Mouse (Mus musculus) cortical plate, adult 2 months (tissue): Measurements from ENCODE around the gene Chml. TPM values are rescaled to one million over a fixed set of nuclear protein-coding genes. Genes with fewer than 3 reads are reported as not detected.

Experiments used
- H3K27ac ChIP-seq: fragments of 200-500 bp; 2 replicates; pipeline ENCODE4 v1.5.1; 2012; ENCODE audit warnings: low read length, control low read depth, inconsistent platforms; ENCODE audit not compliant: insufficient read depth
- H3K4me1 ChIP-seq: fragments of 200-500 bp; 2 replicates; pipeline ENCODE4 v1.6.1; 2011; ENCODE audit warnings: low read length; ENCODE audit not compliant: control insufficient read depth, insufficient read depth
- H3K4me3 ChIP-seq: fragments of 200-500 bp; 2 replicates; pipeline ENCODE4 v1.5.1; 2011; ENCODE audit warnings: mild to moderate bottlenecking, low read length, control low read depth; ENCODE audit not compliant: insufficient read depth
- CTCF ChIP-seq: fragments of 200-500 bp; IDR thresholded peaks from 2 replicates; pipeline ENCODE4 v1.5.1; 2011; ENCODE audit warnings: mild to moderate bottlenecking, control low read depth, low read length; ENCODE audit not compliant: insufficient read depth; ENCODE audit errors: extremely low read depth
- POLR2A ChIP-seq: fragments of 200-500 bp; IDR thresholded peaks from 2 replicates; pipeline ENCODE4 v1.6.1; 2011; ENCODE audit warnings: mild to moderate bottlenecking, low read length, control low read depth; ENCODE audit not compliant: insufficient read depth; ENCODE audit errors: extremely low read depth
- polyA plus RNA-seq: library from polyadenylated mRNA; depleted of rRNA; stranded (reverse); fragments of >200 nt; gene quantifications from 2 replicates; pipeline ENCODE4 v1.2.3, GENCODE M21; 2012; rRNA removed

The Chml gene
- 3.4 and 3.5 TPM in 2 replicates for polyA plus RNA-seq

DNA sequence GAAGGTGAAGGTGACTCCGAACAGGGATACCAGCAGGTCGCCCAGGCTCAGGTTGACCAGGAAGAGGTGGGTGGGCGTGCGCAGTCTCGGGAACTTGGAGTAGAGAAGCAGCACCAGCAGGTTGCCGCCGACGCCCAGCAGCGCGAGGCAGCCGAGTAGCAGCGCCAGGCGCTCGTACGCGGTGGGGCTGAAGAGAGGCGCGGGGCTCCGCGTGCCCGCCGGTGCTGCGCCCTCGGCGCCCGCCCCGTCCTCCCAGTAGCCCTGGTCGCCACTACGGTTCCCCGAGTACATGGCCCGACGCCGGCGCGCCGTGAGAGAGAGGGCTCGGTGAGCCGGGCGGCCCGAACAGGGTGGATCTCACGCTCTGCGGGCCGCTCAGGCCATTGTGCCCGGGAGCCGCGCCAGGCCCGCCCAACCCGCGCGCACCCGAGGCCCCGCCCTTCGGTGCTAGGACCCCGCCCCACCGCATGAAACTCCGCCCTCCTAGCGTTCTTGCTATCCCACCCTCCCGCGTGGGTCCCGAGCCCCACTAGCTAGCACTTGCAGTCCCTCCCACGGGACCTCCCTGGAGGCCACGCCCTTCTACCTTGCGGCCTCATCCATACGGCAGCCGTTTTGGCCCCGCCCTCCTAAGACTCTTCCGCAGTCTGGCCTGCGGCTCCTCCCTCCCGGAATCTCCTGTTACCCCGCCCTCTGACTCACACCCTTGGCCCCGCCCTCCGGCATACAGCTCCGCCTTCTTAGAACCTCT, at the start of gene Chml, which contains the start of gene Opn3:
Gene Chml (minus strand): TSS at position 656 of the 751 bp plus-strand sequence.
Gene Opn3 (minus strand): TSS at position 531 of the 751 bp plus-strand sequence.
- Histone ChIP-seq H3K4me1 (peaks cover 2% of the 10 kb centered on the region; the same call in 1 of the 2 replicates), H3K27ac (no peak within 1 kb of the TSS), H3K4me3 (peak within 1 kb of the TSS; percentile 79)
- TF ChIP-seq CTCF (no peak), POLR2A (0 out of 2 replicates have a peak, but pooled peaks have one; percentile 30)

DNA sequence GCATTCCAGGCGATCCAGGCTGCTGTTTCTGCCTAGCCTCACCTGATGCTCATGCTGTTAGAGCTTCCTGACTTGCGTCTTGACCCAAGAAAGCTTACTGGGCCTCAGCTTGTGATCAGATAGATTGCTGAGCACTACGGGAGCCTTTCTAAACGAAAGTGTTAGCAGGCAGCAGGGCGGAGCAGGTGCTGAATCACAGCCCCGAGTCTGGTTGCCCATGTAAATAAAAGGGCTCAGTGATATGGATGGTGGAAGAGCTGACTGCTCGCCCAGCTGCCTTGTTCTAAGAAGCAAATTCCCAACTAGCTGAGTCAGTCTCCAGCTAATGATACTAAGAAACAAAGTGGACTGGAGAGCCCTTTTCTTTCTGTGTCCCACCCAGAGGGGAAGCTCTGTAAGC, 33.1 kb upstream of the Chml start:
- no peak overlapping the region for H3K4me3 ChIP-seq
- no peak overlapping the region for H3K27ac ChIP-seq
- no peaks in the 10 kb centered on the region for H3K4me1 ChIP-seq
- no peak for TF ChIP-seq CTCF
- TF ChIP-seq POLR2A = no peak

DNA sequence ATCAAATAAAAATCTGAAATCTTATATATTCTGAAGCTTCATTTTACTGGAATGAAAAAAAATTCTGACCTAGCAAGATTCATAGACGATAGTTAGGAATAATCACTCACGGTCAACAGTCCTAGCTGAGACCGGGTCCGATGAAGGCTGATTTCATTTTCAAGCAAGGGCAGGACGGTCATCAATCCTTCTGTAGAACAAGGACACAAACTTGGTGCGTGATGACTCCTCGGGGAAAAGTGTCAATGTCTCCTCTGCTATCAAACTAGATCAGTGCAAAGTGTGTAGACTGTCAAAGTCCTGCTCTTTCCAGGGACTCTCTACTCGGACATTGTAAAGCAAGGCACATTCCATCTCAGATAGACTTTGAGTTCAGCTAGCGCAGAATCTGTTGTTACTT, 24.1 kb upstream of the Chml start:
- H3K4me1 ChIP-seq = no peaks in the 10 kb centered on the region
- no peak overlapping the region for H3K27ac ChIP-seq
- TF ChIP-seq POLR2A (no peak), CTCF (no peak)
- no peak overlapping the region for H3K4me3 ChIP-seq

DNA sequence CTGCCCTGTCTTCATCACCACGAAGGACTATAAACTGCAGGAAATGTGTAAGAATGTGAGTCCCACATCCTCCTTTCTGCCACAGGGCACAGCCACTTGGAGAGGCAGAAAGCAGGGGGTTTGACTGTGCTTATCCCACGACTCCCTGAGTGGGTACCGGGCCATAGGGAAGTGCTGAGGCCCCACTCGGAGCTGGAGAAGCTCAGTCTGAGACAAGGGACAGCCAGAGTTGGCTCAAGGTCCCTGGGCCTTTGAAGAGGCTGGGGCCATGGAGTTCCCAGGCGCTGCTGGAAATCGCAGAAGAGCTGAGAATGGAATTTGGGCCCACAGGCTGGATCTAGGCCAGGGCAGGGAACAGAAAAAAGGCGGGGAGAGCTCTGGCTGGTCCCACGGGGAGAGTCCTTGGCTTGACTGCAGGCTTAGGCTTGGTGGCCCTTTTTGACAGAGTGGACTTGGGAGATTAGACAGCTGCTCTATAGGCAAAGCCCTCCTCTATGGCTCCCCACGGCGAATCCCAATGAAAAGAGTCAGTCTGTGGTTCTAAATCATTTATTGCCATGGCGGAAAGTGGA, 19.7 kb upstream of the Chml start:
- no peak overlapping the region for H3K27ac ChIP-seq
- H3K4me1 ChIP-seq = no peaks in the 10 kb centered on the region
- H3K4me3 ChIP-seq = no peak overlapping the region
- TF ChIP-seq CTCF = no peak
- no peak for TF ChIP-seq POLR2A

DNA sequence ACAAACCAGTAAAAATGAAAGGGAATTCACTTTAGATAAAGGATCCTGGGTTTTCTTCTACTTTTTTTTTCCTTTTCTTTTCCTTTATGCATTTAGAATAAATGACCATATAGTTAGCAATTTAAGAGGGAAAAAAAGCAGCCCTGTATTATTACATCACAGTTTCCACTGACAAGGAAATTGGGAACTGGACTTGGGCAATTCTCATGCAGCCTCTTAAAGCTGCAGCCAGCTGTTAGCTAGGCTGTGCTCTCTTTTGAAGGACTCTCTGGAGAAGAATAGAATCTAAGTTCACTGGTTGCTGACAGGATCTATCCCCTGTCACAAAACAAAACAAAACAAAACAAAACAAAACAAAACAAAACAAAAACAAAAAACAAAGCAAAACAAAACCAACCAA, 15.3 kb upstream of the Chml start:
- no peak overlapping the region for H3K4me3 ChIP-seq

DNA sequence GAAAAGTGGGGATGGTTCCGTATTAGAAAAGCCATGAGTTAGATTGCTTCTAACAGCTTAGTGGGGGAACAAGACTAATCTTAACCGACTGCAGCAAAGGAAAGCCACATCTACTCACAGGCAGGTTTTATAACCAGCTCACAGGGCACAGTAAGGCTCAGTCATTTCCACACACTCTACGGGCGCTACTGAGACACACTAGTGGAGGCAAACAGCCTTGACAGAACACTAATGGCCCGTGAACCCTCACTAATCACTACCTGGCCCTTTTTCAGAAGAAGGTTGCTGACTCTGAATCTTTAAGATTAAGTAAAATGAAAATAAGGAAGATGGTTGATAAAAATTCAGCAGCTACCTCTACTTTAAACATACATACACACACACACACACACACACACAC, 14.9 kb upstream of the Chml start:
- TF ChIP-seq CTCF = no peak
- TF ChIP-seq POLR2A = no peak
- H3K4me3 ChIP-seq = no peak overlapping the region
- no peaks in the 10 kb centered on the region for H3K4me1 ChIP-seq
- no peak overlapping the region for H3K27ac ChIP-seq

More for the DNA sequence above, 15.3 kb upstream of the Chml start:
- Histone ChIP-seq H3K27ac (no peak overlapping the region), H3K4me1 (no peaks in the 10 kb centered on the region)
- TF ChIP-seq CTCF (no peak), POLR2A (no peak)

DNA sequence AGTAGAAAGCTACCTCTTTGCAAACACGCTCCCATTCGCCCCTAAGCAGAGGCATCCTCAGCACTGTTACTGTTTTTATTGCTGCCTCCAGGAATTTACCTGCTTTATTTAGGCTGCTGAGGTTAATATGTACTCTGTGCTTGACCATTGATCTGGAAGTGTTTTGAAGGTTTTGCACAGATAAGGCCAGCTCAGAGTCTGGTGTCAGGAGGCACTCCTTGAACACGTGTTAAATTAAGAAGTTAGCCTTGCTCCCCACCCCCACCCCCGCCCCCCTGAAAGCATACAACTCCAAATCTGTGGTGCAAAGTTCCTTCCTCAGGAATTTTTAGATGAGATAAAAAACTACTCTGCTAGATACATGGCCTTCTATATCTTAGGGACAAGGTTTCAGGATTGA, 8.4 kb upstream of the Chml start:
- no peaks in the 10 kb centered on the region for H3K4me1 ChIP-seq
- H3K4me3 ChIP-seq = no peak overlapping the region
- H3K27ac ChIP-seq = no peak overlapping the region
- no peak for TF ChIP-seq CTCF
- TF ChIP-seq POLR2A = no peak

DNA sequence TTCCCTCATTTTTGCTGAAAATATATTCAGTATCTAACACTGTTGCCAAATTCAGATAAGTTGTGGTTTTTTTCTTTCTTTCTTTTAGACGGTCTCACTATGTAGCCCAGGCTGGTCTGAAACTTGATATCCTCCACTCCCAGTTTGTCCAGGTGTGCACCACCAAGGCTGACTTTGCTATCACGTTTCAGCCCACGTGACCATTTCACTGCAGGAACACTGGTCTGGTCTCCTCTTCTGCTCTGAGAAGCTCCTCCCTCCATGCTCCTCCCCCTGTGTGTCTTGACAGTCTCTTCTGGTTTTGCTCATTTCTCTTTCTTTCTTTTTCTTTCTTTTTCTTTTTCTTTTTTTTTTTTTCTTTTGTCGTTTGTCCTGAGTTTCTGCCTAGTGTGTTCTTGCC, 7.1 kb upstream of the Chml start:
- TF ChIP-seq CTCF = no peak
- H3K27ac ChIP-seq = no peak overlapping the region
- no peaks in the 10 kb centered on the region for H3K4me1 ChIP-seq
- no peak overlapping the region for H3K4me3 ChIP-seq

DNA sequence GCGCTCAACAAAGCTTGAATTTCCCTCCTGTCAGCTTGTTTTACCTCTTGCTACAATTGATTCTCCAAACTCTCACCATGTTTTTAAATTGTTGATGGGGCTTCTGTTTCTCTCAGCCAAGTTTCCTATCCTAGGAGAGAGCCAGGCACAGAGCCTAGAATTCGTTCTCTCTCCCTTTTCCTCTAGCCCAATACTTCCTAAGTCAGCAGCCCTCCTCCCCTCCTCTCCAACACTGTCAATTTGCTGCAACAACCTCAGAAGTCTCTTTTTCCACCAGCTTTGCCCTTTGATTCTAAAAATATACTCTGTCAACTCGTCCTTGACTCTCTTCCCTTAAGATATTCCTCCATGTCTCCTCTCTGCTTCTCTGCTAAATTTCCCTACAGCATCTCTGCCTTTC, 6.7 kb upstream of the Chml start:
- no peaks in the 10 kb centered on the region for H3K4me1 ChIP-seq
- no peak overlapping the region for H3K27ac ChIP-seq
- TF ChIP-seq POLR2A (no peak), CTCF (no peak)
- H3K4me3 ChIP-seq = no peak overlapping the region

DNA sequence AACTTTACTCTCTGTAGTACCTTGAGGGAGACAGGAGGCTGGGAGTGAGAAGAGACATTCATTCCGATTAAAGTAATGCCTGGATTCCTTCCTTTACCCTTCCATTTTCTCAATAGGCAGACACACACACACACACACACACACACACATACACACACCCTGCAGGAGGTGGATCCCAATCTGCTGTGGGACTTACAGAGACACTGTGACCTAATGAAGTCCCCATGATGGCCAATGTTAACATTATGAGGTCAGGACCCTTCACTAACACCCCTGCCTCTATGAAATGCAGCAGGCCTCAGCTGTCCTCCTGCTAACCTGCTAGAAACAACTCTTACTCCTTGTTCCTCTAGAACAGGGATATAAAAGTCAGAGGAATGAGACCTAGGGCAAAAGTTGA, 5.6 kb upstream of the Chml start, which contains the start of gene Wdr64:
Gene Wdr64 (plus strand): TSS at position 301 of the 400 bp plus-strand sequence.
- Histone ChIP-seq H3K4me3 (no peak within 1 kb of the TSS), H3K27ac (no peak within 1 kb of the TSS)
- TF ChIP-seq POLR2A = no peak
- no peak for TF ChIP-seq CTCF

More for the DNA sequence above, 5.6 kb upstream of the Chml start, which contains the start of gene Wdr64:
- peaks cover 2% of the 10 kb centered on the region; the same call in 1 of the 2 replicates for H3K4me1 ChIP-seq
